Mouse (Mus musculus) embryonic facial prominence, embryonic 10.5 days (tissue): Measurements from ENCODE around the gene Ank3. TPM values are rescaled to one million over a fixed set of nuclear protein-coding genes. Genes with fewer than 3 reads are reported as not detected.
A peak's percentile ranks its signal among the peaks of the same experiment; 100 is the strongest.

ENCODE experiments used
- DNase-seq: peaks from one replicate; pipeline ENCODE4 v3.0.0-alpha.2; 2017; ENCODE audit warnings: low spot score
- H3K27ac ChIP-seq: fragments of 300-500 bp; sonication (generic); replicated peaks from 2 replicates; pipeline ENCODE4 v1.5.1; 2016; ENCODE audit warnings: mild to moderate bottlenecking
- H3K27me3 ChIP-seq: fragments of 300-500 bp; sonication (generic); replicated peaks from 2 replicates; pipeline ENCODE4 v1.6.1; 2016; ENCODE audit warnings: low read depth, mild to moderate bottlenecking; ENCODE audit not compliant: poor library complexity, severe bottlenecking
- H3K36me3 ChIP-seq: fragments of 300-500 bp; sonication (generic); replicated peaks from 2 replicates; pipeline ENCODE4 v1.6.1; 2016; ENCODE audit warnings: mild to moderate bottlenecking, moderate library complexity
- H3K4me1 ChIP-seq: fragments of 300-500 bp; sonication (generic); 2 replicates; pipeline ENCODE4 v1.6.1; 2016
- H3K4me3 ChIP-seq: fragments of 300-500 bp; sonication (generic); 2 replicates; pipeline ENCODE4 v1.5.1; 2016; ENCODE audit warnings: mild to moderate bottlenecking, moderate library complexity
- H3K9me3 ChIP-seq: fragments of 300-500 bp; sonication (generic); 2 replicates; pipeline ENCODE4 v1.6.1; 2016; ENCODE audit warnings: mild to moderate bottlenecking
- WGBS: fragments of 180-500 bp; shearing (Covaris S2); methylation state at CpG from one replicate; pipeline ENCODE4 v1.1.7; 2016; 5-methylcytosine and 5-hydroxymethylcytosine counted together
- polyA plus RNA-seq: library from polyadenylated mRNA; unstranded; fragments of >200 nt; fragmentation: Nextera tagmentation; extraction: Ambion mirVana; gene quantifications from 2 replicates; pipeline ENCODE4 v1.2.1, GENCODE M21; 2016

The Ank3 gene
- polyA plus RNA-seq, 1 experiment from 2014 or later: 36.9 TPM

DNA sequence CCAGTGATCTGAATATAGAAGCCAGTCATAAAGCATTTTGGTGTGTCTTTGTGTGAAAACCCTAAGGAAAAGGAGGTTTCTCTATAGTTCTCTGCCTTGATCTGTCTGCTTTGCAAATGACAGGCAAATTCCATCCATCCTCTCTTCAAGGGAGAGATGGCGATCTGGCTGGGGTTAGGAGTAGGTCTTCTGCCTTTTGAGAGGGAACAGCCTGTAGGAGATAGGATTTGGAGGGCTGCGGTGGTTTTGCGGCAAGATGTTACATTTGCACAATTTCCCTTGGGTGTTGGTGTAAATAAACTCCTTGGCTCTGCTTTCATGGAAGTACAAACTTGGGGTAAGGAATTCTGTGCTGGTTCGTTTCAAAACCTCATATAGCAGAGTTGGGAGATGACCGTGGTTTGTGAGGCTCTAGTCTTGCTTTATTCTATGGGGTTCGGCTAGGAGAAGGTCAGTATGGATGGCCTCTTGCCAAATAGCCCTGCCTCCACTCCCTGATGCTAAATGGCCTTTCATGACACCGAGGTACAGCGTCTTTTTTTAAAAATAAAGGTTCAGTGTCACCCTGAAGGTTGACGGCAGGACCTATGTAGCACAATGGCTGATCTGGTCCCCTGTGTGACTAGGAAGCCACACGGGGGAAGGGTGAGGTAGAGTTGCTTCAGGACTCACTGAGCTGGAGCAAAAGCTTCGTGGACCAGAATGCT, 309.4 kb downstream of the Ank3 start:
- Histone ChIP-seq H3K36me3 (no peaks in the 10 kb centered on the region), H3K27me3 (peaks cover 12% of the 10 kb centered on the region; the same call in 1 of the 2 replicates), H3K4me1 (peaks cover 30% of the 10 kb centered on the region), H3K27ac (0 out of 2 replicates have a peak overlapping the region, but pooled peaks have one; percentile 24), H3K9me3 (no peaks in the 10 kb centered on the region), H3K4me3 (peak overlapping the region; percentile 55; the same call in 1 of the 2 replicates)
- WGBS: 85% methylated on average over 11 of the region's 11 CpGs
- no peak for DNase-seq

DNA sequence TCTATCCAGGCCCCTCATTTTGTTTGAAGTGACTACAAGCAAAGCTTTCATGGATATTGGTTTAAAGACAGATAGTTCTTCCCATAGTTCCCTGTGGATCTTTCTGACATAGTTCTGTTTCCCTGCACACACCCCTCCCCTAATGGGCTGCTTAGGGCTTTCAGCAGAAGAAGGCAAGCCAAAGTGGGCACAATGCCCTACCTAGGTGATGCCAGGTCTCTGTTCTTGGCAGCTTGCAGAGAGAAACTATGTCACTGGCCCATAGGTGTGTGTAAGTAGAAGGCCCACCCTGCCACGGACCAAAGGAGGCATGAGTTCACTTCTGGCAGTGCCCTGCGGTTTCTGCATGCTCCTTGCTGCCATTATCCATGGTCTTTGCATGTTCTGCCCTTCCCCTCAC, 311.1 kb downstream of the Ank3 start:
- Histone ChIP-seq H3K27me3 (peaks cover 12% of the 10 kb centered on the region; the same call in 1 of the 2 replicates), H3K36me3 (no peaks in the 10 kb centered on the region), H3K4me3 (no peak overlapping the region), H3K4me1 (peaks cover 30% of the 10 kb centered on the region), H3K27ac (no peak overlapping the region), H3K9me3 (no peaks in the 10 kb centered on the region)
- no peak for DNase-seq
- WGBS: 87% methylated on average over 2 of the region's 2 CpGs

- Histone ChIP-seq H3K27ac (no peak overlapping the region), H3K36me3 (no peaks in the 10 kb centered on the region), H3K9me3 (no peaks in the 10 kb centered on the region), H3K27me3 (peaks cover 12% of the 10 kb centered on the region; the same call in 1 of the 2 replicates), H3K4me1 (peaks cover 26% of the 10 kb centered on the region), H3K4me3 (no peak overlapping the region)
- DNase-seq: no peak
- 92% methylated on average over 5 of the region's 5 CpGs for WGBS
Measured at GRCm38 (mm10) chr10:69710802-69711201, 312.2 kb downstream of the Ank3 start.

DNA sequence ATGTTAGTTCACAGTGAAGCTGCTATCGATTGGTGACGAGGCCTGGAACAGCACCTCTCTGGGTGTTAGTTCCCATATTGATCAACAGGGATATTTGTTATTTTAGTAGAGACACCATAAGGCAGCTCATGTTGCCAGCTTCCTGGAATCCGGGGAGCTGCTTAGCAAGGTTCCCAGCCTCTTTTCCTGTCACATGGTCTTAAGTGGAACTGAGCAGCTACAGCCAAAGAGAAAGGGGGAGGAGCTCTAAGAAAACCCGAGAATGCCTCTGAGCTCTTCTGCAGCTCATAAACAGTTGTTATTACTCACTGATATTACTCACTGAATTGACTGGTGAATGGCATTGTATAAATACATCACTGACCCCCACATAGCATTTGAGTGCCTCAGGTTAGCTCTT, 318.3 kb downstream of the Ank3 start:
- no peak overlapping the region for H3K4me3 ChIP-seq
- 72% methylated on average over 4 of the region's 4 CpGs for WGBS
- no peaks in the 10 kb centered on the region for H3K9me3 ChIP-seq
- no peaks in the 10 kb centered on the region for H3K27me3 ChIP-seq
- H3K36me3 ChIP-seq: no peaks in the 10 kb centered on the region
- H3K4me1 ChIP-seq: peaks cover 20% of the 10 kb centered on the region
- H3K27ac ChIP-seq: no peak overlapping the region
- no peak for DNase-seq

- H3K4me3 ChIP-seq: no peak overlapping the region
- no peaks in the 10 kb centered on the region for H3K27me3 ChIP-seq
- H3K36me3 ChIP-seq: no peaks in the 10 kb centered on the region
- peaks cover 23% of the 10 kb centered on the region for H3K4me1 ChIP-seq
- no peak for DNase-seq
- H3K9me3 ChIP-seq: no peaks in the 10 kb centered on the region
- 76% methylated on average over 5 of the region's 5 CpGs for WGBS
- H3K27ac ChIP-seq: no peak overlapping the region
Measured at GRCm38 (mm10) chr10:69719421-69719820, 320.8 kb downstream of the Ank3 start.

DNA sequence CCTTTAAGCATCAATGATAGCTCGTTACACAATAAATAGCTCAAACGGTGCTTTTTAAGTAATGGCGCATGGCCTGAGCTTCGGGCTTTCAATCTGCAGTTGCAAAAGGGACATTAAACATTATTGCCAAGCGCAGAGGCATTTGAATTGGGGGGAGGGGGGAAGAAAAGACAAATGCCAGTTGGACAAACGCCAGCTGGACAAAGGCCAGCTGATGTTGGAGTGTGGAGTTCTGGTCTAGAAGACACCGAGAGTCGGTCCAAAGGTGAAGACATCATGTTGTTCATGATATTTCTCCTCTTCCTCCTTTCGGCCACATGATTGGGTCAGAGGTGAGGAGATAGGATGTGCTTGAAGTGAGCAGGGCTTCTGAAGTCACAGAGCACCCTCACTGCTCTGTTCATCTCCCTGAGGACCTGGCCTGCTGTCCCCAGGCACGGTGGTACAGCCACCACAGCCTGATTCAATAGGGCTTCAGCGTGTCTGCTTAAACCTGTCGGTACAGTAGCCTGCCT, 321.4 kb downstream of the Ank3 start:
- H3K27ac ChIP-seq: peak overlapping the region; percentile 14
- H3K4me1 ChIP-seq: peaks cover 25% of the 10 kb centered on the region
- H3K36me3 ChIP-seq: no peaks in the 10 kb centered on the region
- no peaks in the 10 kb centered on the region for H3K27me3 ChIP-seq
- no peak for DNase-seq
- no peaks in the 10 kb centered on the region for H3K9me3 ChIP-seq
- no peak overlapping the region for H3K4me3 ChIP-seq
- WGBS: 74% methylated on average over 12 of the region's 12 CpGs

DNA sequence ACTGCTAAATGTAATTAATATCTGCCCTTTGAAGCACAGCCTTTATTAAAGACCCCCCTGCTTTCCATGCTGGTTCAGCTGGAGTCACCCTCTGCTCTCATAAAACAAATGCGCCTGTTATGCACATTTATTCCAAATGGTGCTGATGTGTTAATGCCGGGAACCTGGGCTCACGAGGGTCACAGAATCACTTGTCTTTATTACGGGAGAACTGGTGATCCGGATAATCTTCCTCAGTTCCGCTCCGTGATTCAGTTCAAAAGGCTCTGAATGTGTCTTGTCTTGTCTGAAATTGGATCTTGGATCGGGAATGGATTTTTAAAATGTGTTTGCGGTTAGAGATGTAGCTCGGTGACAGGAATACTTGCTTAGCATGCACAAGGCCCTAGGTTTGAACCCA, 321.9 kb downstream of the Ank3 start:
- H3K9me3 ChIP-seq: no peaks in the 10 kb centered on the region
- no peak overlapping the region for H3K4me3 ChIP-seq
- DNase-seq: no peak
- H3K27ac ChIP-seq: peak overlapping the region; percentile 14
- no peaks in the 10 kb centered on the region for H3K36me3 ChIP-seq
- 75% methylated on average over 10 of the region's 10 CpGs for WGBS
- H3K27me3 ChIP-seq: no peaks in the 10 kb centered on the region
- peaks cover 25% of the 10 kb centered on the region for H3K4me1 ChIP-seq

DNA sequence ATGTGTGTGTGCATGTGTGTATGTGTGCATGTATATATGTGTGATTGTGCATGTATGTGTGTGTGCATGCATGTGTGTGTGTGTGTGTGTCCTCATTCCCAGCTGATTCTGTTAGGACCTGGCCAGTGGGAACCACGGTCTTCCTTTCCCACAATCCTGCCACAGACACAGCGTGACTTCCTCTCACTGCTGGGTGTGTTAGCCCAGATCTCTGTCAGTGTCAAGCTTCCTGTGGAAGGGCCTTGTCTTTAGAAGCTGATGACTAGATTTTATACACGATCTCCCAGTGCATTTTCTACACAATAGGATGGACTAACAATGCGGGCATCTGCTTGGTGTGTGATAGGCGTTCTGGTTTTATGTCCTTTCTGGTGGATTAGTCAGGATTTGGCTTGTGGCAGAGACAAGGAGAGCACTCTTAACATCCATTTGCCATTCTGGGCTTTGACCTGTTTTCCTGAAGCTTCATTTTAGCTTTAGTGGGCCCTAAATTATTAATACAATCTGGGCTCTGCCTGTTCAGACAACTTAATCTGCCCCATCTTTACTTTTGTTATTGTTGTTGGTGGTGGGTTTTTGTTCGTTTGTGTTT, 322.4 kb downstream of the Ank3 start:
- Histone ChIP-seq H3K4me3 (no peak overlapping the region), H3K27ac (peak overlapping the region; percentile 7; the same call in 1 of the 2 replicates), H3K36me3 (no peaks in the 10 kb centered on the region), H3K27me3 (no peaks in the 10 kb centered on the region), H3K9me3 (no peaks in the 10 kb centered on the region), H3K4me1 (peaks cover 25% of the 10 kb centered on the region)
- DNase-seq: no peak
- WGBS: 73% methylated on average over 6 of the region's 6 CpGs

GRCm38 (mm10) chr10:69724159-69724558, 325.6 kb downstream of the Ank3 start:
- H3K9me3 ChIP-seq: no peaks in the 10 kb centered on the region
- peaks cover 24% of the 10 kb centered on the region for H3K4me1 ChIP-seq
- 95% methylated on average over 4 of the region's 4 CpGs for WGBS
- H3K4me3 ChIP-seq: no peak overlapping the region
- no peak overlapping the region for H3K27ac ChIP-seq
- H3K36me3 ChIP-seq: no peaks in the 10 kb centered on the region
- H3K27me3 ChIP-seq: no peaks in the 10 kb centered on the region
- DNase-seq: no peak

DNA sequence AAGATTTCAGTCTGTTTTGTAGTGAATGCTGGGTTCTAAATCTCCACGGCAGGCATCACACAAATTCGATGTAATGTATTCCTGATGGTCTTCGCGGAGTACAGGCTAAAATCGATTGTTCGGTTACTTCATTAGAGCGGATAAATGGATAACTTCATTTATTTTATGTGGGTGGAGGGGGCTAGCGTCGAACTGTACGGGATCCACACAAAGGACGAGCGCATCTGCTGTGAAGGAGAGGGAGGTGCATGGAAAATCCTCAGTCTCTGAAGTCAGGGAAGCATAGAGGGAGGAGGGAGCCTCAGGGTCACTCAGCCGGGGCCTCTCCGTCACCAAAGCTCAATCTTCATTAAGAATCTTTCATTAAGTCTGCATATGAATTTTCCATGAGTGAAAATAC, 326.5 kb downstream of the Ank3 start:
- H3K4me3 ChIP-seq: no peak overlapping the region
- no peaks in the 10 kb centered on the region for H3K9me3 ChIP-seq
- no peaks in the 10 kb centered on the region for H3K36me3 ChIP-seq
- no peak overlapping the region; the same call in 1 of the 2 replicates for H3K27ac ChIP-seq
- H3K4me1 ChIP-seq: peaks cover 21% of the 10 kb centered on the region
- whole genome bisulfite sequencing: 90% methylated on average over 14 of the region's 14 CpGs
- no peak for DNase-seq
- no peaks in the 10 kb centered on the region for H3K27me3 ChIP-seq

DNA sequence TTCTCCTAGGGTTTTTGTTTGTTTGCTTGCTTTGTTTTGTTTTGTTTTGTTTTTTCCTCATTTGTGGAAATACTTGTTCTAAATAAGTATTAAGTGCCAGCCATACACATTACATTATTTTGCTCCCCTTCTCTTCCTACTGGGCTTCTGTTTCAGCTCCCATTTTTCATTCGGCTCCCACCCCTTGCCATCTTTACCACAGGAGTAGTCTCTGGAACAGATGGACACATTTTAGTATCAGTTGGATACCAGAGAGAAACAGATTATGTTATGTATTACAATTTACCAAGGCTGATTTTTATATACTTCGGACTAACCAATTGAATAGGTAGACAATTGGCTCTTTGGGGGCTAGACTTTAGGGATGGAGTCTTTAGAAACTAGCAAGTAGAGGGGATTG, 327.7 kb downstream of the Ank3 start:
- H3K27me3 ChIP-seq: no peaks in the 10 kb centered on the region
- no peak for DNase-seq
- H3K27ac ChIP-seq: no peak overlapping the region
- peaks cover 22% of the 10 kb centered on the region for H3K4me1 ChIP-seq
- WGBS: 94% methylated on average over 2 of the region's 2 CpGs
- H3K9me3 ChIP-seq: no peaks in the 10 kb centered on the region
- no peak overlapping the region for H3K4me3 ChIP-seq
- no peaks in the 10 kb centered on the region for H3K36me3 ChIP-seq

DNA sequence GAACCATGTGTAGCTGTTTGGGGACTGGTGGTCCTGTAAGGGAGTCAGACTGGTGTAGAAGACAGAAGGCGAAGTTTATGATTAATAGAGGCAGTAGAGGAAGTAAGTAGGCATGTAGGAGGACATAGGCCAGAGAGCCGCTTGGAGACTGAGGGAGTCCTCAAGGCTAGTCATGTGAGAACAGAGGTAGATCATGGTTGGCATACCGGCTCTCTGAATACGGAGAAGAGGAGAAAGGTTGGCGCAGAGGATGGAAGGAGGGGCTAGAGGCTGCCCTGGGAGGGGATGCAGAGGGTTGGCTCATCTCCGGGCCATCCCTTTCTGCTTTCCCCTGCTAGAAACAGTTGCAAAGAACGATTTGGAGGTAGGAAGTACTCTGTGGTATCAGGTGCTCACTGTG, 328.2 kb downstream of the Ank3 start:
- Histone ChIP-seq H3K9me3 (no peaks in the 10 kb centered on the region), H3K27ac (no peak overlapping the region), H3K36me3 (no peaks in the 10 kb centered on the region), H3K4me1 (peaks cover 27% of the 10 kb centered on the region), H3K4me3 (no peak overlapping the region), H3K27me3 (no peaks in the 10 kb centered on the region)
- no peak for DNase-seq
- WGBS: 89% methylated on average over 7 of the region's 7 CpGs

DNA sequence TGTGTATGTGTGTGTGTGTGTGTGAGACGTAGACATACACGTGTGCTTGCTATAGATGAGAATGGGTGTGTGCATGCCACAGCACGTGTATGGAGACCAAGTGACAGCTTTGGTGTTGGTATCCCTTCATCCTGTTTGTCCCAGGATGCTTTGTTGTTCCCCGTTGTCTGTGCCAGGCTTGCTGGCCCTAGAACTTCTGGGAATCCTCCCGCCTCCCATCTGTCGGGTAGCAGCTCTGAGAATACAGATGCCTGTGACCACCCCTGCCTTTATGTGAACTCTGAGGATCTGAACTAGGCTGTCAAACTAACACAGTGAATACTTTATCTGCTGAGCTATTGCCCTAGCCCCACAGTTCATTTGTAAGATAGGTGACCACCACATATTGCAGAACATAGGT, 330.3 kb downstream of the Ank3 start:
- Histone ChIP-seq H3K9me3 (no peaks in the 10 kb centered on the region), H3K4me1 (peaks cover 29% of the 10 kb centered on the region), H3K27me3 (no peaks in the 10 kb centered on the region), H3K4me3 (no peak overlapping the region), H3K36me3 (no peaks in the 10 kb centered on the region), H3K27ac (no peak overlapping the region)
- WGBS: 83% methylated on average over 6 of the region's 6 CpGs
- DNase-seq: no peak
